Mouse (Mus musculus): ENCODE measurements around the gene Msrb2.

GRCm38 (mm10) chr2:19343901-19344635 lies 27.2 kb upstream of the Msrb2 start:
- TF ChIP-seq CTCF (IDR thresholded peaks at IDR 0.05; ENCODE audit: low read depth, low read length) (no peak), POLR2A (IDR thresholded peaks at IDR 0.05; ENCODE audit: insufficient read depth, low read length) (no peak)

Measured in ES-Bruce4 (cell line).